Mouse (Mus musculus) CH12.LX (cell line): Measurements from ENCODE around the gene Cldn5. TPM values are rescaled to one million over a fixed set of nuclear protein-coding genes. Genes with fewer than 3 reads are reported as not detected.

Experiments
- DNase-seq: peaks from one replicate; pipeline ENCODE4 v3.0.0-alpha.2; 2013; ENCODE audit errors: extremely low read depth
- H3K27ac ChIP-seq: 2 replicates; pipeline ENCODE4 v1.5.1; 2012; ENCODE audit warnings: low read depth, mild to moderate bottlenecking, control low read depth, moderate library complexity; ENCODE audit not compliant: insufficient read depth
- H3K27me3 ChIP-seq: replicated peaks from 2 replicates; pipeline ENCODE3; 2012; ENCODE audit warnings: inconsistent platforms
- H3K36me3 ChIP-seq, 2 experiments: replicated peaks in 1 of 2; 2 replicates each; pipeline versions ENCODE3 to v1.6.1; 2012; ENCODE audit warnings: inconsistent platforms in 1 of 2, low read length in 1 of 2, mild to moderate bottlenecking in 1 of 2, mixed read lengths in 1 of 2, moderate library complexity in 1 of 2; ENCODE audit not compliant: control insufficient read depth in 1 of 2, insufficient read depth in 1 of 2
- H3K4me1 ChIP-seq, 2 experiments: 2 replicates each; pipeline ENCODE4 v1.6.1; 2012; ENCODE audit warnings: inconsistent platforms in 1 of 2, moderate library complexity in 1 of 2; ENCODE audit not compliant: insufficient read depth in 2 of 2, control insufficient read depth in 1 of 2
- H3K4me2 ChIP-seq: 2 replicates; pipeline ENCODE4 v1.6.1; 2012; ENCODE audit warnings: low read depth, mild to moderate bottlenecking, control low read depth; ENCODE audit not compliant: poor library complexity, insufficient read depth, severe bottlenecking
- H3K4me3 ChIP-seq, 3 experiments: fragments of 150-350 bp in 1 of 3; sonication (generic) in 1 of 3; replicated peaks in 1 of 3; 2 replicates each; pipeline versions ENCODE3 to v1.5.1; 2011 to 2012; ENCODE audit warnings: low read depth in 2 of 3, low read length in 2 of 3, mild to moderate bottlenecking in 2 of 3, moderate library complexity in 2 of 3, control low read depth in 1 of 3, improper control_type of control experiment in 1 of 3, inconsistent platforms in 1 of 3, mixed read lengths in 1 of 3; ENCODE audit not compliant: poor library complexity in 1 of 3
- H3K79me2 ChIP-seq: replicated peaks from 2 replicates; pipeline ENCODE4 v1.6.1; 2012; ENCODE audit warnings: mild to moderate bottlenecking, moderate library complexity; ENCODE audit not compliant: control insufficient read depth, poor library complexity, insufficient read depth, severe bottlenecking; ENCODE audit errors: extremely low read depth
- H3K9ac ChIP-seq: 2 replicates; pipeline ENCODE4 v1.6.1; 2012; ENCODE audit warnings: low read depth, mild to moderate bottlenecking, control low read depth, moderate library complexity; ENCODE audit not compliant: insufficient read depth
- H3K9me3 ChIP-seq: replicated peaks from 2 replicates; pipeline ENCODE3; 2012; ENCODE audit warnings: low read length, inconsistent platforms, mixed read lengths
- BHLHE40 ChIP-seq: IDR thresholded peaks from 2 replicates; pipeline ENCODE4 v1.6.1; 2011; ENCODE audit warnings: mild to moderate bottlenecking, low read depth, low read length, improper control_type of control experiment
- CHD1 ChIP-seq: IDR thresholded peaks from 2 replicates; pipeline ENCODE4 v1.6.1; 2012; ENCODE audit warnings: low read depth, low read length, improper control_type of control experiment, inconsistent platforms
- CHD2 ChIP-seq: IDR thresholded peaks from 2 replicates; pipeline ENCODE4 v1.6.1; 2011; ENCODE audit warnings: low read length, improper control_type of control experiment
- CTCF ChIP-seq, 2 experiments: IDR thresholded peaks in 1 of 2; conservative IDR thresholded peaks in 1 of 2; 2 replicates each; pipeline ENCODE4 v1.5.1; 2011 to 2012; ENCODE audit warnings: low read depth in 2 of 2, low read length in 2 of 2, improper control_type of control experiment in 1 of 2, inconsistent platforms in 1 of 2, mild to moderate bottlenecking in 1 of 2, moderate library complexity in 1 of 2
- E2F4 ChIP-seq: IDR thresholded peaks from 2 replicates; pipeline ENCODE4 v1.6.1; 2011; ENCODE audit warnings: low read depth, low read length, improper control_type of control experiment; ENCODE audit not compliant: insufficient replicate concordance
- ELF1 ChIP-seq: IDR thresholded peaks from 2 replicates; pipeline ENCODE4 v1.6.1; 2014; ENCODE audit warnings: low read depth, mild to moderate bottlenecking, inconsistent platforms, low read length, improper control_type of control experiment
- ETS1 ChIP-seq: conservative IDR thresholded peaks from 2 replicates; pipeline ENCODE4 v1.6.1; 2012; ENCODE audit warnings: low read depth, mild to moderate bottlenecking, inconsistent platforms, low read length, improper control_type of control experiment, moderate library complexity
- GABPA ChIP-seq: IDR thresholded peaks from 2 replicates; pipeline ENCODE4 v1.6.1; 2012; ENCODE audit warnings: low read depth, low read length, improper control_type of control experiment, inconsistent platforms; ENCODE audit not compliant: insufficient replicate concordance
- HCFC1 ChIP-seq: IDR thresholded peaks from 2 replicates; pipeline ENCODE4 v1.6.1; 2012; ENCODE audit warnings: low read depth, mild to moderate bottlenecking, inconsistent platforms, low read length, improper control_type of control experiment
- IRF4 ChIP-seq: IDR thresholded peaks from 2 replicates; pipeline ENCODE4 v1.6.1; 2014; ENCODE audit warnings: low read depth, mild to moderate bottlenecking, inconsistent platforms, low read length, improper control_type of control experiment
- JUN ChIP-seq: IDR thresholded peaks from 2 replicates; pipeline ENCODE4 v1.6.1; 2011; ENCODE audit warnings: low read depth, mild to moderate bottlenecking, low read length, improper control_type of control experiment, moderate library complexity; ENCODE audit not compliant: insufficient read depth
- JUND ChIP-seq: conservative IDR thresholded peaks from 2 replicates; pipeline ENCODE4 v1.6.1; 2011; ENCODE audit warnings: low read depth, low read length, improper control_type of control experiment
- MAFK ChIP-seq: IDR thresholded peaks from 2 replicates; pipeline ENCODE4 v1.6.1; 2011; ENCODE audit warnings: low read length, improper control_type of control experiment; ENCODE audit not compliant: insufficient replicate concordance
- MAZ ChIP-seq: IDR thresholded peaks from 2 replicates; pipeline ENCODE4 v1.6.1; 2012; ENCODE audit warnings: low read depth, mild to moderate bottlenecking, inconsistent platforms, low read length, improper control_type of control experiment, moderate library complexity
- MXI1 ChIP-seq: IDR thresholded peaks from 2 replicates; pipeline ENCODE4 v1.6.1; 2011; ENCODE audit warnings: mild to moderate bottlenecking, low read depth, low read length, improper control_type of control experiment
- MYC ChIP-seq: IDR thresholded peaks from 2 replicates; pipeline ENCODE4 v1.6.1; 2011; ENCODE audit warnings: low read depth, mild to moderate bottlenecking, improper control_type of control experiment, low read length
- NELFE ChIP-seq: IDR thresholded peaks from 2 replicates; pipeline ENCODE4 v1.6.1; 2011; ENCODE audit warnings: low read depth, low read length, improper control_type of control experiment
- RAD21 ChIP-seq: IDR thresholded peaks from 2 replicates; pipeline ENCODE4 v1.6.1; 2011; ENCODE audit warnings: low read depth, mild to moderate bottlenecking, low read length, improper control_type of control experiment, moderate library complexity
- SMC3 ChIP-seq: IDR thresholded peaks from 2 replicates; pipeline ENCODE4 v1.6.1; 2011; ENCODE audit warnings: low read depth, low read length, improper control_type of control experiment
- TBP ChIP-seq: conservative IDR thresholded peaks from 2 replicates; pipeline ENCODE4 v1.6.1; 2011; ENCODE audit warnings: low read depth, low read length, improper control_type of control experiment
- UBTF ChIP-seq: IDR thresholded peaks from 2 replicates; pipeline ENCODE4 v1.6.1; 2012; ENCODE audit warnings: low read depth, mild to moderate bottlenecking, inconsistent platforms, low read length, improper control_type of control experiment, moderate library complexity
- USF1 ChIP-seq: IDR thresholded peaks from 2 replicates; pipeline ENCODE4 v1.6.1; 2014; ENCODE audit warnings: low read depth, mild to moderate bottlenecking, inconsistent platforms, low read length, improper control_type of control experiment
- ZC3H11A ChIP-seq: IDR thresholded peaks from 2 replicates; pipeline ENCODE4 v1.6.1; 2012; ENCODE audit warnings: low read depth, mild to moderate bottlenecking, inconsistent platforms, low read length, improper control_type of control experiment
- ZKSCAN1 ChIP-seq: IDR thresholded peaks from 2 replicates; pipeline ENCODE4 v1.6.1; 2012; ENCODE audit warnings: low read depth, inconsistent platforms, low read length, improper control_type of control experiment, borderline replicate concordance
- ZMIZ1 ChIP-seq: IDR thresholded peaks from 2 replicates; pipeline ENCODE4 v1.6.1; 2012; ENCODE audit warnings: low read depth, mild to moderate bottlenecking, inconsistent platforms, low read length, improper control_type of control experiment
- ZNF384 ChIP-seq: IDR thresholded peaks from 2 replicates; pipeline ENCODE4 v1.6.1; 2012; ENCODE audit warnings: low read depth, low read length, improper control_type of control experiment, inconsistent platforms
- dilution Hi-C: fragments of 300-500 bp; cut with MboI; formaldehyde crosslinking; loops from 2 replicates; pipeline ENCODE4 v1.14.3; 2020; ENCODE audit warnings: low sequenced_read_pairs; ENCODE audit not compliant: extremely low pct_unique_long_range_greater_than_20kb, extremely low pct_ligation_motif_present
- in situ Hi-C: fragments of 300-500 bp; cut with MboI; formaldehyde crosslinking; loops from 3 replicates; pipeline ENCODE4 v1.14.3; 2019; ENCODE audit warnings: low sequenced_read_pairs, low pct_ligation_motif_present, low pct_unique_long_range_greater_than_20kb, mixed read lengths
- polyA plus RNA-seq: library from polyadenylated mRNA; unstranded; fragments of >175 nt; gene quantifications from 2 replicates; pipeline ENCODE4 v1.2.1, GENCODE M21; 2012; ENCODE audit warnings: low read depth; ENCODE audit not compliant: insufficient read length
- total RNA-seq, 2 experiments: library from RNA; depleted of rRNA; stranded (reverse); fragments of 300-350 nt in 1 of 2; fragments of >200 nt in 1 of 2; gene quantifications; 2 replicates each; pipeline ENCODE4 v1.2.3; 2012 to 2014

The Cldn5 gene
- total and polyA plus RNA-seq, 3 experiments = not detected

- H3K79me2 ChIP-seq = no peaks in the 10 kb centered on the region
- H3K36me3 ChIP-seq = peaks cover 67 to 95% of the 10 kb centered on the region in 2 experiments
- H3K4me2 ChIP-seq = no peak overlapping the region
- no peak overlapping the region for H3K4me3 ChIP-seq
- dilution Hi-C loops (no loop called here), in situ Hi-C loops (no loop called here)
- TF ChIP-seq USF1 (no peak), MXI1 (no peak), IRF4 (no peak), HCFC1 (no peak), RAD21 (no peak), TBP (no peak), JUN (no peak), ZKSCAN1 (no peak), UBTF (no peak), MAFK (no peak), CHD1 (no peak), ZMIZ1 (no peak), ZC3H11A (no peak), MYC (no peak), JUND (no peak)
- H3K27ac ChIP-seq = no peak overlapping the region
- DNase-seq = no peak
- H3K9me3 ChIP-seq = peaks cover 4% of the 10 kb centered on the region
- no peak overlapping the region for H3K9ac ChIP-seq
- H3K4me1 ChIP-seq = no peaks in the 10 kb centered on the region
- no peaks in the 10 kb centered on the region for H3K27me3 ChIP-seq
These were observed 5.2 kb downstream of the Cldn5 start for GRCm38 (mm10) chr16:18781810-18782209.

- in situ Hi-C loops (no loop called here), dilution Hi-C loops (no loop called here)
- Histone ChIP-seq H3K36me3 (peaks cover 78 to 94% of the 10 kb centered on the region in 2 experiments), H3K4me2 (no peak overlapping the region), H3K4me3 (no peak overlapping the region), H3K79me2 (no peaks in the 10 kb centered on the region), H3K27ac (no peak overlapping the region), H3K9ac (no peak overlapping the region), H3K4me1 (peaks cover 0 to 4% of the 10 kb centered on the region in 2 experiments; a peak in 1 of 4 replicates), H3K27me3 (no peaks in the 10 kb centered on the region), H3K9me3 (no peaks in the 10 kb centered on the region)
- no peak for TF ChIP-seq ZC3H11A
- no peak for TF ChIP-seq MAZ
- TF ChIP-seq ZNF384 = no peak
- no peak for TF ChIP-seq E2F4
- TF ChIP-seq RAD21 = no peak
- TF ChIP-seq CTCF (conservative IDR thresholded peaks at IDR 0.05 in 1 of 2, IDR thresholded peaks at IDR 0.05 in 1 of 2; ENCODE audit: low read depth in 2 of 2, low read length in 2 of 2) = no peak
- TF ChIP-seq BHLHE40 = no peak
- no peak for TF ChIP-seq CHD2
- TF ChIP-seq GABPA = no peak
- no peak for TF ChIP-seq MYC
- no peak for TF ChIP-seq ETS1
- no peak for TF ChIP-seq JUN
- TF ChIP-seq SMC3 = no peak
- no peak for TF ChIP-seq ELF1
- no peak for TF ChIP-seq JUND
- no peak for TF ChIP-seq HCFC1
- no peak for TF ChIP-seq NELFE
- no peak for TF ChIP-seq TBP
- no peak for DNase-seq
These were observed 8.4 kb downstream of the Cldn5 start for GRCm38 (mm10) chr16:18785025-18785424.
